Mouse (Mus musculus) hindbrain, embryonic 12.5 days (tissue): ENCODE measurements around the gene Stab1. TPM values are rescaled to one million over a fixed set of nuclear protein-coding genes. Genes with fewer than 3 reads are reported as not detected.

Experiments used
- ATAC-seq: fragments of 200-750 bp; cut with Nextera tagmentation; 2 replicates; pipeline ENCODE4 v1.8.0; 2017; ENCODE audit warnings: moderate TSS enrichment; ENCODE audit not compliant: low FRiP score
- H3K27ac ChIP-seq: fragments of 300-500 bp; sonication (generic); 2 replicates; pipeline ENCODE4 v1.5.1; 2016; ENCODE audit warnings: mild to moderate bottlenecking
- H3K27me3 ChIP-seq: fragments of 300-500 bp; sonication (generic); 2 replicates; pipeline ENCODE4 v1.6.1; 2016; ENCODE audit warnings: mild to moderate bottlenecking
- H3K36me3 ChIP-seq: fragments of 300-500 bp; sonication (generic); 2 replicates; pipeline ENCODE4 v1.6.1; 2016; ENCODE audit warnings: mild to moderate bottlenecking
- H3K4me1 ChIP-seq: fragments of 300-500 bp; sonication (generic); 2 replicates; pipeline ENCODE4 v1.6.1; 2016
- H3K4me2 ChIP-seq: fragments of 300-500 bp; sonication (generic); replicated peaks from 2 replicates; pipeline ENCODE4 v1.6.1; 2016; ENCODE audit warnings: mild to moderate bottlenecking
- H3K4me3 ChIP-seq: fragments of 300-500 bp; sonication (generic); 2 replicates; pipeline ENCODE4 v1.5.1; 2016; ENCODE audit warnings: mild to moderate bottlenecking
- H3K9ac ChIP-seq: fragments of 300-500 bp; sonication (generic); 2 replicates; pipeline ENCODE4 v1.6.1; 2016; ENCODE audit warnings: mild to moderate bottlenecking, moderate library complexity
- H3K9me3 ChIP-seq: fragments of 300-500 bp; sonication (generic); replicated peaks from 2 replicates; pipeline ENCODE4 v1.6.1; 2016; ENCODE audit warnings: mild to moderate bottlenecking
- WGBS: fragments of 180-500 bp; shearing (Covaris S2); methylation state at CpG from one replicate; pipeline ENCODE4 v1.1.7; 2016; 5-methylcytosine and 5-hydroxymethylcytosine counted together
- polyA plus RNA-seq: library from polyadenylated mRNA; unstranded; fragments of >200 nt; fragmentation: Nextera tagmentation; extraction: Ambion mirVana; gene quantifications from 2 replicates; pipeline ENCODE4 v1.2.1, GENCODE M21; 2016

The Stab1 gene
- polyA plus RNA-seq, 1 experiment from 2014 or later = 33.9 TPM

DNA sequence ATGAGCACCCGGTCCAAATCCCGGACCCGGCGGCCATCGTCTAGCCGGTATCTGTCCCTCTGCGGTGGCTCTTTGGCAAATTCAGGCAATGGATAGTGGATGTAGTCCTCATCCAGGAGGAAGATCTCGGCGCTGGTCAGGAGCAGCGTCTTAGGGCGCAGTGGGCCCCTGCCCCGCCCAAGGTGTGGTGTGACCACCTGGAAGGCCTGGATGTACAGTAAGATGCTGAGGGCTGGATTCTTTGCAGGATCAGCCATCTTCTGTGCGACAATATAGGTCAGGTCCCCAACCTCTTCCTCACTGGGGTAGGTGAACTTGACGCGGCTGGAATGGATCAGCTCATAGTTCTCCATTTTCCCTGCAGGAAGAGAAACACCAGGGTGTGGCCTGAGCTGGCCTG is 3.4 kb upstream of the Stab1 start:
- Histone ChIP-seq H3K27ac (no peak overlapping the region; the same call in 1 of the 2 replicates), H3K4me3 (no peak overlapping the region), H3K27me3 (no peaks in the 10 kb centered on the region), H3K9me3 (no peaks in the 10 kb centered on the region), H3K36me3 (peaks cover 74% of the 10 kb centered on the region), H3K9ac (no peak overlapping the region), H3K4me2 (no peak overlapping the region), H3K4me1 (no peaks in the 10 kb centered on the region)
- 96% methylated on average over 15 of the region's 15 CpGs for WGBS
- no peak for ATAC-seq

DNA sequence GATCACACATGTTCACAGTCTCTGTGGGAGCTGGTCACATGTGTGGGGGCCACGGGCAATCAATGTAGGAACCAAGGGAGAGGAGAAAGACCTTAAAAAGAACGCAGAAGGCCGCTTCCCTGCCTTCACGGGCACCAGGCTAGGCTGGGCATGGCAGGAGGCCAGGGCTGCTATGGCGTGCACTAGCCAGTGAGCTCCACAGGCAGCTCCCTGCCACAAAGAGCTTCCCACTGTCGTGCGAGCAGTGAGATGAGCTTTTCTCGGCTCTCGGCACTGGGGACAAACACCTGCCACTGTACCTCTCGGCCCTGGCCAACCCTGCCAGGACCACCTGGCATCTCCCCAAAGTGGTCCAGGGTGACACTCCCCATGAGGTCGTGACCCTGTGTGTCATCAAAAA is 2.9 kb upstream of the Stab1 start:
- H3K27ac ChIP-seq = peak overlapping the region; percentile 35; the same call in 1 of the 2 replicates
- no peaks in the 10 kb centered on the region for H3K27me3 ChIP-seq
- 88% methylated on average over 11 of the region's 11 CpGs for WGBS
- H3K4me2 ChIP-seq = no peak overlapping the region
- H3K9me3 ChIP-seq = no peaks in the 10 kb centered on the region
- peaks cover 1% of the 10 kb centered on the region; the same call in 1 of the 2 replicates for H3K4me1 ChIP-seq
- H3K9ac ChIP-seq = no peak overlapping the region
- H3K36me3 ChIP-seq = peaks cover 69% of the 10 kb centered on the region
- ATAC-seq = no peak
- no peak overlapping the region for H3K4me3 ChIP-seq

DNA sequence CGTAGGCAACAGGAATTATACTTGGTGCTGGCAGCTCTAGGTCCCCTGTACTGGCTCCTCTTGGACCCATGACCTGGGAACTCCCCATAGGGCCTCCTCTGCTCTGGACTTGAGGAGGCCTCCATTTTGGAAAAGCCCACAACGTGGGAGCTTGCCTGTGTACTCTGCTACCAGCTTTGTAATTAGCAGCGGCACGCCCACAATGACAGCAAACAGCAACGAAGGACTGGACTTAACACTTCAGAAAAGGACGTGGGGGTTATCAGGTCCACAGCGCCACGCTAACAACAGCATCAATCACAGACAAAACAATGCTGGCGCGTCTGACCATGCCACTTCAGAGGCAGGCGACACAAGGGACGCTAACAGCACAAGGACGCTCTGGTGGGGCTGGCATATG is 2.5 kb upstream of the Stab1 start:
- WGBS = 80% methylated on average over 13 of the region's 13 CpGs
- H3K36me3 ChIP-seq = peaks cover 65% of the 10 kb centered on the region
- H3K27me3 ChIP-seq = no peaks in the 10 kb centered on the region
- H3K9ac ChIP-seq = no peak overlapping the region
- peaks cover 5% of the 10 kb centered on the region for H3K4me1 ChIP-seq
- H3K9me3 ChIP-seq = no peaks in the 10 kb centered on the region
- H3K4me2 ChIP-seq = no peak overlapping the region
- H3K27ac ChIP-seq = no peak overlapping the region
- no peak for ATAC-seq
- H3K4me3 ChIP-seq = no peak overlapping the region

DNA sequence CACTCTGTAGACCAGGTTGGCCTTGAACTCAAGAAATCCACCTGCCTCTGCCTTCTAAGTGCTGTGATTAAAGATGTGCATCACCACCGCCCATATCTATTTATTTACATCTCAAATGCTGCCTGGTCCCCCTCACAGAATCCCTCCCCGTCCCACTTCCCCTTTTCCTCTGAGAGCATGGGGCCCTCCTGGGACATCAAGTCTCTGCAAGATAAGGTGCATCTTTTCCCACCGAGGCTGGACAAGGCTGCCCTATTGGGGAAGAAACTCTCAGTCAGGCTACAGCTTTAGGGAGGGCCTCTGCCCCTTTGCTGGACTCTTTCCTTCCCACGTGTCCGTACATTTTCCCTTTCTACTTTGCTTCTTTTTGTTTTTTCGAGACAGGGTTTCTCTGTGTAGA is 1.1 kb upstream of the Stab1 start:
- Histone ChIP-seq H3K4me1 (peaks cover 10% of the 10 kb centered on the region), H3K4me3 (no peak overlapping the region), H3K27me3 (no peaks in the 10 kb centered on the region), H3K9ac (no peak overlapping the region), H3K4me2 (no peak overlapping the region), H3K27ac (no peak overlapping the region), H3K36me3 (peaks cover 51% of the 10 kb centered on the region), H3K9me3 (no peaks in the 10 kb centered on the region)
- ATAC-seq = no peak
- WGBS = 83% methylated on average over 6 of the region's 6 CpGs

DNA sequence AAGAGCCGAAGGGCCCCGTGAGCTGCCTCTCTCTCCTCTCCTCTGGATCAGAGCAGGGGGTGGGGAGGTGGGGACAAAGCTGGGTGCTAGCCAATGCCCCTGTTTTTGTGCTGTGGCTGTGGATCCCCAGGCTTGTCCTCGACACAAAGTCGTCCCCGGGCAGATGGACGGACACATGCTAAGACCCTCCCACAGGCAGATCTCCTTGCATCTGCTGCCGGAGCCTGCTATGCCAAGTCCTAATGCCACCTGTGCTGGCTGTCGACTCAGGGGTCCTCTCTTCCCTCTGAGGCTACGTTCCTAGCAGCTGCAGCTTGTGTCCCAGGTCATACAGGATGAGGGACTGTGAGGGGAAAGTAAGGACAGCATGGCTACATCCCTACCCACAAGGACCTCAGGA is 1.6 kb downstream of the Stab1 start:
- H3K27ac ChIP-seq = no peak overlapping the region
- H3K4me3 ChIP-seq = no peak overlapping the region
- no peak overlapping the region for H3K9ac ChIP-seq
- no peak overlapping the region for H3K4me2 ChIP-seq
- H3K4me1 ChIP-seq = peaks cover 10% of the 10 kb centered on the region
- 63% methylated on average over 9 of the region's 9 CpGs for WGBS
- no peak for ATAC-seq
- no peaks in the 10 kb centered on the region for H3K9me3 ChIP-seq
- H3K27me3 ChIP-seq = no peaks in the 10 kb centered on the region
- H3K36me3 ChIP-seq = peaks cover 24% of the 10 kb centered on the region

DNA sequence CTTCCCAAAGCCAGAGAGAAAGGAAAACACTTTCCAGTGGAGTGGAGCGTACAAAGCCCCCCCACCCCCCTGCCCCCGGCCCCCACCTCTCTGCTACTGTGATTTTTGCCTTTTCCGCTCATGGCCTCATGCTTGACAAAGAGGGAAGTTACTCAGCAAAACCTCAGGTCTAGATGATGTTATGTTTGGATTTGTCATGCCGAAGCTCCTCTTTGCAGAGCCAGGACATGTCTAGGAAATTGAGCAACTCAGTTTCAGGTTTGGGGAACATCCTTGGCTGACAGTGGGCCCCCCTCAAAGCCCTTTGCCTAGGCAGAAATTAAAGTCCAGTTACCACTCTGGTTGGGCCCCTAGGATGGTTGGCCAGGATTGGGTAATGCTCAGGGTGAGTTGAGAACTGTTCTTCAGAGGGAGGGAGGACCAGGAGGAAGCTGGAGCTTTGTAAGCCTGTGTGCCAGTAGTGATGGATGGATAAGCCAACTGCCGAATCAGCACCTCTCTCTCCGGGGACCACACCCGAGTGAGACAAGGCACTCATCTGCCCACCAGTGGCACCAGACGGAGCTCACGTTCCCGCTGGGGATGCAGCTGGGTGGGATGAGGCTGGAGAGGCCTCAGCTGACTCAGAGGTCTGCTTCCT is 2.3 kb downstream of the Stab1 start:
- WGBS = 61% methylated on average over 10 of the region's 10 CpGs
- no peak overlapping the region for H3K4me2 ChIP-seq
- H3K4me3 ChIP-seq = no peak overlapping the region

DNA sequence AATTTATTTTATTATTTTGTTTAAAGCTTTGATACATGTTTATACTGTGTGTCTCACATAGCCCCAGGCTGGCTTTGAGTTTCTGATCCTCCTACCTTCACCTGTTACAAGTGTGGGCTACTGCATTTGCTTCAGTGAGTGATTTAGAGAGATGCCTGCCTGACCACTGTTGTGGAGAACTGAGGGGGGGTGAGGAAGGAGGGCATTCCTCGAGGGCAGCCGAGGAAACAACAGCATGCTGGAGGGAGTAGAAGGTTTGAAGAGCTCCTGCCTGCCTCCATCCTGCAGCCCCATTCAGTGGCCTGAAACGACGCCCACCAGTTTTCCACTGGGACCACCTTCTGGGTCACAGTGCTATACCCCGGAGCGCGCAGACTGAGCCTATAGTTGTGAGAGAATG is 3.0 kb downstream of the Stab1 start:
- Histone ChIP-seq H3K9me3 (no peaks in the 10 kb centered on the region), H3K27ac (no peak overlapping the region), H3K9ac (no peak overlapping the region), H3K4me1 (peaks cover 10% of the 10 kb centered on the region), H3K4me3 (no peak overlapping the region), H3K27me3 (no peaks in the 10 kb centered on the region), H3K36me3 (peaks cover 10% of the 10 kb centered on the region), H3K4me2 (no peak overlapping the region)
- ATAC-seq = no peak
- WGBS = 45% methylated on average over 7 of the region's 7 CpGs

More for the DNA sequence above, 2.3 kb downstream of the Stab1 start:
- Histone ChIP-seq H3K27me3 (no peaks in the 10 kb centered on the region), H3K9me3 (no peaks in the 10 kb centered on the region), H3K36me3 (peaks cover 17% of the 10 kb centered on the region), H3K27ac (no peak overlapping the region), H3K4me1 (peaks cover 10% of the 10 kb centered on the region), H3K9ac (no peak overlapping the region)
- ATAC-seq = no peak

DNA sequence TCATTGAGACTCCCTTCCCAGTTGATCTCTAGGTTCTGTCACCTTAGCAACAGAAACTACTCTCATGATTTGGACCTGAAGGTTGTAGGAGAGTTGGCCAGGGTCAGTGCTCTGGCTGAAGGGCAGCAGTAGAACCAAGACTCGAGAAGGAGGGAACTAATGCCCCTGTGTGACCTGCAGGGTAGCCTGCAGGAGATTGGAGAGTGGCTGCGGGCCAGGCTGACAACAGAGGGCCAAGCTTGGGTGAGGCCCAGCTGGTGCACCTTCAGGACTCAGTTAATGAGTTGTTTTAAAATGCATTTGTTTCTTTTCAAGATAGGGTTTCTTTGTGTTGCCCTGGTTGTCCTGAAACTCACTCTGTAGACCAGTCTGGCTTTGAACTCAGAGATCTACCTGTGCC is 3.4 kb downstream of the Stab1 start:
- WGBS = 58% methylated on average over 2 of the region's 2 CpGs
- Histone ChIP-seq H3K36me3 (peaks cover 6% of the 10 kb centered on the region; the same call in 1 of the 2 replicates), H3K27me3 (no peaks in the 10 kb centered on the region)

DNA sequence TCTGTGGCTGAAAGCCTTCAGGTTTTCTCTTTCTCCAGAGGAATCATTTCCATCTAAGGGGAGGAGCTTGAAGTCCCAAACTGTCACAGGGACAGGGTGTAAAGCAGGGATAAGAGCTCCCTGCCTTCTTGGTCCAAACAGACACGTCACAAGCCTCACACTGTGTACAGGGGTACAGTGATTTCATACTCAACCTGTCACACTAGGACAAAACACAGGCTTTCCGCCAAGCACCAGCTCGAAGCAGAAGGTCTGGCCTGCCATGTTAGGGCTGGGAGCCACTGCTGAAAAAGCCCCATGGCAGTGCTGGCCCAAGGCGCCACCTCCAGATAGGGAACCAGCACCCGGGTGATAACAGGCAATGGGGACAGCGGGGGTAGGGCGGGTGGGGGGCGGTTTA is 4.4 kb downstream of the Stab1 start:
- no peak for ATAC-seq
- Histone ChIP-seq H3K27me3 (no peaks in the 10 kb centered on the region), H3K4me3 (no peak overlapping the region), H3K4me2 (no peak overlapping the region), H3K36me3 (no peaks in the 10 kb centered on the region), H3K27ac (no peak overlapping the region), H3K4me1 (peaks cover 10% of the 10 kb centered on the region), H3K9me3 (no peaks in the 10 kb centered on the region), H3K9ac (no peak overlapping the region)
- 88% methylated on average over 8 of the region's 8 CpGs for WGBS

More for the DNA sequence above, 3.4 kb downstream of the Stab1 start:
- no peak for ATAC-seq
- Histone ChIP-seq H3K4me2 (no peak overlapping the region), H3K9ac (no peak overlapping the region), H3K4me3 (no peak overlapping the region), H3K27ac (no peak overlapping the region), H3K9me3 (no peaks in the 10 kb centered on the region), H3K4me1 (peaks cover 10% of the 10 kb centered on the region)

DNA sequence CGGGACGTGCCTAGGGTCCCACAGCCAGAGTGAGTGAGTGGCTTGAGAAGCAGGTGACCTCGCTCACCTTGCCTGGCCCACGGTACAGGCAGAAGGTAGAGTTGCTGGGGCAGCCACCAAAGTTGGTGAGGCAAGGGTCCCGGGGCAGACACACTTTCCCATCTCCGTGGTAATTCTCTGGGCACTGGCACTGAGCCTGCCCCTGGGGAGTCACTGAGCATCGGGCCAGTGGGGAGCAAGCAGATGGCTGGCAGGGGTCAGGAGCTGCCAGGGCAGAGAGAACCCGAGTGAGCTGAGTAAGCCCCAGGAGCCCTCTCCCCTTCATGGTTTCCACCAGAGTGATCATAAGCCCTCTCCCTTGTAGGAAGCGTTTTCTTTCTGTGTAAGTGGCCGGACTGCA is 6.8 kb downstream of the Stab1 start:
- no peak for ATAC-seq
- H3K9ac ChIP-seq = no peak overlapping the region
- WGBS = 66% methylated on average over 10 of the region's 10 CpGs

DNA sequence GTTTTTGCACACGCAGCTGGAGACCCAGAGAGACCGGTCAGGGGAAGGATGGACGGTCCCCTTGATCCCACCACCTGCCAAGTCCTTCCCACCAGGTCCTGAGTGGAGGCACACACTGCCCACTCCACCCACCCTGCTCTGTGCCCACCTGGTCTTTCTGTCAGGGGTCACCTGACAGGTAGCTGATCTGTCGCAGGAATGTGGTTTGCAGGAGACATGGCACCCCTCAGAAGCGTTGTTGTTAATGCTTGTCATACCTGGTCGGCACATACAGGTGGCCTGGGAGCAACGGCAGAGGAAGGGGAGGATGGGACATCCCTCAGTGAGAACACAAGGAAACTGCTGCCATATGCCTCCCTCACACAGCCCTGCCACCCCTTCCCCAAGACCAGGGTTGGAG is 7.2 kb downstream of the Stab1 start:
- H3K27me3 ChIP-seq = no peaks in the 10 kb centered on the region
- H3K4me2 ChIP-seq = no peak overlapping the region
- H3K9ac ChIP-seq = no peak overlapping the region
- no peak overlapping the region for H3K4me3 ChIP-seq
- H3K27ac ChIP-seq = no peak overlapping the region
- ATAC-seq = no peak
- H3K4me1 ChIP-seq = peaks cover 7% of the 10 kb centered on the region
- no peaks in the 10 kb centered on the region for H3K9me3 ChIP-seq
- 90% methylated on average over 7 of the region's 7 CpGs for WGBS
- no peaks in the 10 kb centered on the region for H3K36me3 ChIP-seq

More for the DNA sequence above, 6.8 kb downstream of the Stab1 start:
- H3K4me2 ChIP-seq = no peak overlapping the region
- no peak overlapping the region for H3K4me3 ChIP-seq
- no peaks in the 10 kb centered on the region for H3K27me3 ChIP-seq
- no peak overlapping the region for H3K27ac ChIP-seq
- no peaks in the 10 kb centered on the region for H3K9me3 ChIP-seq
- peaks cover 10% of the 10 kb centered on the region for H3K4me1 ChIP-seq
- no peaks in the 10 kb centered on the region for H3K36me3 ChIP-seq

DNA sequence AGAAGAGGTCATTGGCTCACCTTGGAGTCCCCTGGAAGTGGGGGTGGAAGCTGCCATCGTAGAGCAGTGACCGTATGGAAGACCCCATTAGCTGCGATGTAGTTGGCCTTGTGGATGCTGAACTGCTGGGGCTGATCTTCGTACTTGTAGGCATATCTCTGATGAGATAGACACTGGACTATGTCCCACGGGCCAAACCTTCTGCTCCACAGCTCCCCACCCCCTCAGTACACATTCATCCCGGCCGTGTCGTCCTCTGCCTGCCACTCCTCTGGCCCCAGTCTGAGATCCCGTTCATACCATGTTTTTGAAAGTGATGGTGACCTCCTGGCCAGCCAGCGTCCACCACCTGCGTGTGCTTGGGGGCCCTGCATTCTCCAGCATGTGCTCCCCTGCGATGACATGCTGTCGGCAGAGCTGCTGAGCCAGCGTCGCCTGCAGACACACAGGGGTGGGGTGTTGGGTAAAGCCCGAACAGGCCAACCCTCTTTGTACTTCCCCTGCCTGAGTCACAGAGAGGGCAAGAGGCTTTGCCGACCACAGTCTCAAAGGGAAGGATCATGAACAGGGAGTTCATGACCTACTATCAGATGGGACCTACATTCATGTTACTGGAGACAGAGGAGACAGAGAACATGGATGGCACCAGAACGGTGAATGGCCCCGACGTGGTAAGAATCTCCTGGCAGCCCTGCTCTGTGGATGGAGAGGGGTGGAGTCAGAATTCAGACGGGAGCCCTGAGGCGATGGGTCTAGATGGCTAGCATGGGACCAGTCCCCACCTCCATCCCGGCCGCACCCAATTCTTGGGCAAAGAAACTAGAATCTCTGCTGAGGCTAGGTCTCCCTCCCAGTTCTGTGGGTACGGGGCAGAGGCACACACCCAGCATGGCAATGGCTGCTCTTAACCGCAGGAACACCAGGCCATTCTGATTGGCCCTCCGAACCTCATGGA is 8.0 kb downstream of the Stab1 start:
- no peaks in the 10 kb centered on the region for H3K27me3 ChIP-seq
- H3K4me2 ChIP-seq = no peak overlapping the region
- no peak overlapping the region for H3K27ac ChIP-seq
- H3K9ac ChIP-seq = no peak overlapping the region
- ATAC-seq = no peak
- H3K4me1 ChIP-seq = peaks cover 1% of the 10 kb centered on the region; the same call in 1 of the 2 replicates
- no peak overlapping the region for H3K4me3 ChIP-seq
- 75% methylated on average over 27 of the region's 27 CpGs for WGBS
- no peaks in the 10 kb centered on the region for H3K36me3 ChIP-seq
- no peaks in the 10 kb centered on the region for H3K9me3 ChIP-seq
